Mouse (Mus musculus): Measurements from ENCODE around the gene Shisal2a. TPM values are rescaled to one million over a fixed set of nuclear protein-coding genes. Genes with fewer than 3 reads are reported as not detected.

Shisal2a gene
- polyA plus RNA-seq, 1 experiment from 2014 or later, result 0.72 TPM

GRCm38 (mm10) chr4:108318649-108319615 is 64.2 kb downstream of the Shisal2a start:
- peaks cover 3% of the 10 kb centered on the region; the same call in 1 of the 2 replicates for H3K9me3 ChIP-seq (ENCODE audit: control insufficient read depth, low read length)
- H3K4me1 ChIP-seq (ENCODE audit: control insufficient read depth, insufficient read depth, low read length), result peaks cover 3% of the 10 kb centered on the region; the same call in 1 of the 2 replicates
- H3K27ac ChIP-seq (ENCODE audit: low read length), result no peak overlapping the region
- H3K4me3 ChIP-seq (ENCODE audit: low read length), result no peak overlapping the region
- H3K27me3 ChIP-seq (replicated peaks; ENCODE audit: control insufficient read depth, insufficient read depth, low read length), result no peaks in the 10 kb centered on the region
- peak; percentile 52; the same call in 1 of the 2 replicates for ATAC-seq
- H3K36me3 ChIP-seq (ENCODE audit: control insufficient read depth, insufficient read depth, low read length), result no peaks in the 10 kb centered on the region
- H3K4me2 ChIP-seq (ENCODE audit: low read depth, low read length), result no peak overlapping the region
- 52% methylated on average over 8 of the region's 8 CpGs for WGBS
- no peak overlapping the region for H3K9ac ChIP-seq (ENCODE audit: low read depth, low read length)

Other genes starting within 250 kb of the Shisal2a start
- gene Scp2, start 238.4 kb downstream of the Shisal2a start, polyA plus RNA-seq (2015; fragmentation: Nextera tagmentation; extraction: Ambion mirVana), result 372 and 434 TPM in 2 replicates
- 34.4 and 36.0 TPM in 2 replicates for gene Echdc2, start 217.9 kb downstream of the Shisal2a start, polyA plus RNA-seq (2015; fragmentation: Nextera tagmentation; extraction: Ambion mirVana)
- 0.09 and 0.15 TPM in 2 replicates for gene Zyg11a, start 165.3 kb downstream of the Shisal2a start, polyA plus RNA-seq (2015; fragmentation: Nextera tagmentation; extraction: Ambion mirVana)
- 5.7 and 5.9 TPM in 2 replicates for gene Zyg11b, start 82.3 kb downstream of the Shisal2a start, polyA plus RNA-seq (2015; fragmentation: Nextera tagmentation; extraction: Ambion mirVana)
- 67.0 and 68.5 TPM in 2 replicates for gene Coa7, start 55.2 kb downstream of the Shisal2a start, polyA plus RNA-seq (2015; fragmentation: Nextera tagmentation; extraction: Ambion mirVana)
- gene Gpx7, start 23.6 kb upstream of the Shisal2a start, polyA plus RNA-seq (2015; fragmentation: Nextera tagmentation; extraction: Ambion mirVana), result 33.0 and 34.9 TPM in 2 replicates
- gene Tut4, start 76.1 kb upstream of the Shisal2a start, polyA plus RNA-seq (2015; fragmentation: Nextera tagmentation; extraction: Ambion mirVana), result 29.0 and 34.7 TPM in 2 replicates
- gene Prpf38a, start 196.0 kb upstream of the Shisal2a start, polyA plus RNA-seq (2015; fragmentation: Nextera tagmentation; extraction: Ambion mirVana), result 72.3 and 78.8 TPM in 2 replicates
- 9.4 and 10.3 TPM in 2 replicates for gene Orc1, start 196.1 kb upstream of the Shisal2a start, polyA plus RNA-seq (2015; fragmentation: Nextera tagmentation; extraction: Ambion mirVana)
- 33.0 and 35.2 TPM in 2 replicates for gene Cc2d1b, start 236.6 kb upstream of the Shisal2a start, polyA plus RNA-seq (2015; fragmentation: Nextera tagmentation; extraction: Ambion mirVana)